9 mouse cellular contexts compared by ENCODE assay signal in genomic region chr14:105328397-105329302, GRCm38 (mm10).
A peak's percentile ranks its signal among the peaks of the same experiment; 100 is the strongest.
DNase-seq lines count a peak whose midpoint lies in the region; ATAC-seq and TF ChIP-seq lines count a peak whose summit lies in the region.
"Had no signal": no experiment of that assay in that cellular context is flagged by ENCODE, and none has a peak within 500 bp of the region (broad histone marks: within the 10 kb centered on the region; RNA-seq: fewer than 3 reads in every experiment).

No protein-coding gene starts in this region.

- no peaks in the 10 kb centered on the region for H3K36me3 ChIP-seq in forebrain, embryonic 11.5 days (ENCODE audit: control insufficient read depth, insufficient read depth, low read length)
- no peaks in the 10 kb centered on the region for H3K36me3 ChIP-seq in heart, embryonic 13.5 days
- no peaks in the 10 kb centered on the region for H3K36me3 ChIP-seq in kidney, embryonic 16.5 days (ENCODE audit: insufficient read depth, low read length)
- no peaks in the 10 kb centered on the region for H3K36me3 ChIP-seq in limb, embryonic 14.5 days (ENCODE audit: control insufficient read depth, insufficient read depth, low read length)
- H3K36me3 ChIP-seq in midbrain, embryonic 14.5 days (ENCODE audit: control insufficient read depth, insufficient read depth, low read length) = no peaks in the 10 kb centered on the region
- H3K36me3 ChIP-seq in stomach, embryonic 16.5 days (ENCODE audit: control insufficient read depth, insufficient read depth, low read length) = no peaks in the 10 kb centered on the region
- H3K36me3 ChIP-seq: G1E had no signal

- no peak overlapping the region for H3K27ac ChIP-seq in forebrain, embryonic 11.5 days (ENCODE audit: low read depth, low read length)
- H3K27ac ChIP-seq in heart, embryonic 13.5 days (replicated peaks) = peak overlapping the region; percentile 95
- H3K27ac ChIP-seq in kidney, embryonic 16.5 days (ENCODE audit: low read length) = peak overlapping the region; percentile 91
- H3K27ac ChIP-seq in limb, embryonic 14.5 days (replicated peaks; ENCODE audit: low read depth, low read length) = peak overlapping the region; percentile 90
- H3K27ac ChIP-seq in midbrain, embryonic 14.5 days (replicated peaks; ENCODE audit: low read depth, low read length) = peak overlapping the region; percentile 63
- peak overlapping the region; percentile 93 for H3K27ac ChIP-seq in stomach, embryonic 16.5 days (ENCODE audit: low read length)

- H3K27me3 ChIP-seq in forebrain, embryonic 11.5 days (ENCODE audit: control insufficient read depth, insufficient read depth, low read length) = no peaks in the 10 kb centered on the region
- no peaks in the 10 kb centered on the region for H3K27me3 ChIP-seq in heart, embryonic 13.5 days (replicated peaks)
- no peaks in the 10 kb centered on the region for H3K27me3 ChIP-seq in kidney, embryonic 16.5 days (ENCODE audit: insufficient read depth, low read length)
- no peaks in the 10 kb centered on the region for H3K27me3 ChIP-seq in limb, embryonic 14.5 days (ENCODE audit: control insufficient read depth, insufficient read depth, low read length)
- H3K27me3 ChIP-seq in midbrain, embryonic 14.5 days (ENCODE audit: control insufficient read depth, insufficient read depth, low read length) = no peaks in the 10 kb centered on the region
- no peaks in the 10 kb centered on the region for H3K27me3 ChIP-seq in stomach, embryonic 16.5 days (ENCODE audit: control insufficient read depth, insufficient read depth, low read length)

- no peak overlapping the region for H3K4me3 ChIP-seq in forebrain, embryonic 11.5 days (ENCODE audit: low read depth, low read length)
- peak overlapping the region; percentile 47 for H3K4me3 ChIP-seq in heart, embryonic 13.5 days
- H3K4me3 ChIP-seq in kidney, embryonic 16.5 days (ENCODE audit: low read length) = peak overlapping the region; percentile 40
- H3K4me3 ChIP-seq in limb, embryonic 14.5 days (replicated peaks; ENCODE audit: low read length) = peak overlapping the region; percentile 27
- peak overlapping the region; percentile 13; the same call in 1 of the 2 replicates for H3K4me3 ChIP-seq in midbrain, embryonic 14.5 days (replicated peaks; ENCODE audit: low read depth, low read length)
- peak overlapping the region; percentile 45 for H3K4me3 ChIP-seq in stomach, embryonic 16.5 days (replicated peaks; ENCODE audit: low read length)

- no peaks in the 10 kb centered on the region for H3K4me1 ChIP-seq in forebrain, embryonic 11.5 days (replicated peaks; ENCODE audit: control insufficient read depth, insufficient read depth, low read length)
- H3K4me1 ChIP-seq in heart, embryonic 13.5 days = peaks cover 30% of the 10 kb centered on the region
- peaks cover 15% of the 10 kb centered on the region for H3K4me1 ChIP-seq in kidney, embryonic 16.5 days (ENCODE audit: insufficient read depth, low read length)
- peaks cover 17% of the 10 kb centered on the region for H3K4me1 ChIP-seq in limb, embryonic 14.5 days (ENCODE audit: control insufficient read depth, insufficient read depth, low read length)
- H3K4me1 ChIP-seq in midbrain, embryonic 14.5 days (ENCODE audit: control insufficient read depth, insufficient read depth, low read length) = peaks cover 13% of the 10 kb centered on the region
- peaks cover 6% of the 10 kb centered on the region; the same call in 1 of the 2 replicates for H3K4me1 ChIP-seq in stomach, embryonic 16.5 days (ENCODE audit: control insufficient read depth, insufficient read depth, low read length)

- TF ChIP-seq POLR2A in limb, embryonic 14.5 days (IDR thresholded peaks at IDR 0.05; ENCODE audit: borderline replicate concordance, extremely low read depth, insufficient read depth, insufficient read length) = no peak

- 30% methylated on average over 13 of the region's 13 CpGs for WGBS in forebrain, embryonic 11.5 days
- 17% methylated on average over 13 of the region's 13 CpGs for WGBS in heart, embryonic 13.5 days
- WGBS in kidney, embryonic 16.5 days = 13% methylated on average over 13 of the region's 13 CpGs
- 3% methylated on average over 13 of the region's 13 CpGs for WGBS in limb, embryonic 14.5 days
- 18% methylated on average over 13 of the region's 13 CpGs for WGBS in midbrain, embryonic 14.5 days
- 8% methylated on average over 13 of the region's 13 CpGs for WGBS in stomach, embryonic 16.5 days

- H3K9me3 ChIP-seq in forebrain, embryonic 11.5 days (ENCODE audit: control insufficient read depth, low read length) = no peaks in the 10 kb centered on the region
- no peaks in the 10 kb centered on the region for H3K9me3 ChIP-seq in heart, embryonic 13.5 days
- peaks cover 4% of the 10 kb centered on the region; the same call in 1 of the 2 replicates for H3K9me3 ChIP-seq in kidney, embryonic 16.5 days (ENCODE audit: low read length)
- no peaks in the 10 kb centered on the region for H3K9me3 ChIP-seq in limb, embryonic 14.5 days (ENCODE audit: control insufficient read depth, low read length)
- H3K9me3 ChIP-seq in midbrain, embryonic 14.5 days (ENCODE audit: control insufficient read depth, low read length) = no peaks in the 10 kb centered on the region
- H3K9me3 ChIP-seq in stomach, embryonic 16.5 days (replicated peaks; ENCODE audit: control insufficient read depth, low read length) = peaks cover 3% of the 10 kb centered on the region; the same call in 1 of the 2 replicates

- no peak overlapping the region for H3K9ac ChIP-seq in forebrain, embryonic 11.5 days (ENCODE audit: low read length)
- peak overlapping the region; percentile 80 for H3K9ac ChIP-seq in heart, embryonic 13.5 days
- peak overlapping the region; percentile 66 for H3K9ac ChIP-seq in kidney, embryonic 16.5 days (replicated peaks; ENCODE audit: low read length)
- peak overlapping the region; percentile 50 for H3K9ac ChIP-seq in limb, embryonic 14.5 days (ENCODE audit: low read depth, low read length, severe bottlenecking)
- peak overlapping the region; percentile 29; the same call in 1 of the 2 replicates for H3K9ac ChIP-seq in midbrain, embryonic 14.5 days (replicated peaks; ENCODE audit: low read length)
- H3K9ac ChIP-seq in stomach, embryonic 16.5 days (ENCODE audit: low read length) = peak overlapping the region; percentile 72

- peak overlapping the region; percentile 34 for H3K4me2 ChIP-seq in forebrain, embryonic 11.5 days (ENCODE audit: low read depth, low read length, severe bottlenecking)
- H3K4me2 ChIP-seq in heart, embryonic 13.5 days = peak overlapping the region; percentile 74
- peak overlapping the region; percentile 58 for H3K4me2 ChIP-seq in kidney, embryonic 16.5 days (replicated peaks; ENCODE audit: low read depth, low read length)
- H3K4me2 ChIP-seq in limb, embryonic 14.5 days (replicated peaks; ENCODE audit: low read depth, low read length, severe bottlenecking) = peak overlapping the region; percentile 49
- peak overlapping the region; percentile 51 for H3K4me2 ChIP-seq in midbrain, embryonic 14.5 days (ENCODE audit: low read length)
- peak overlapping the region; percentile 69 for H3K4me2 ChIP-seq in stomach, embryonic 16.5 days (ENCODE audit: low read depth, low read length)

- DNase-seq in 416B (ENCODE audit: low read depth) = peak; percentile 29
- DNase-seq in brain, embryonic 18.5 days (ENCODE audit: low read depth, low spot score) = peak; percentile 74
- no peak for DNase-seq in forebrain, embryonic 11.5 days (ENCODE audit: low spot score)
- DNase-seq in limb, embryonic 14.5 days (ENCODE audit: low spot score) = peak; percentile 86
- DNase-seq in midbrain, embryonic 14.5 days = peak; percentile 79

- ATAC-seq in forebrain, embryonic 11.5 days (replicated peaks; ENCODE audit: low FRiP score) = 0 out of 2 replicates have a peak, but pooled peaks have one; percentile 11
- ATAC-seq in heart, embryonic 13.5 days (ENCODE audit: extremely low read depth, insufficient number of reproducible peaks, low FRiP score, low TSS enrichment) = peak; percentile 62; the same call in 1 of the 2 replicates
- ATAC-seq in kidney, embryonic 16.5 days (ENCODE audit: low FRiP score, low TSS enrichment) = peak; percentile 82
- ATAC-seq in limb, embryonic 14.5 days (ENCODE audit: low FRiP score, low read depth) = peak; percentile 89
- ATAC-seq in midbrain, embryonic 14.5 days (ENCODE audit: low FRiP score, low TSS enrichment) = peak; percentile 76
- peak; percentile 87 for ATAC-seq in stomach, embryonic 16.5 days (ENCODE audit: insufficient read depth, low FRiP score)

Comparison
In these comparisons a context has a peak if more than half of its experiments do, and no peak if none do; other contexts are left out.
1. ATAC-seq: peak in every context shown above with its lines; median percentile 89 in limb, embryonic 14.5 days; 87 in stomach, embryonic 16.5 days; 82 in kidney, embryonic 16.5 days; 76 in midbrain, embryonic 14.5 days; 62 in heart, embryonic 13.5 days; 11 in forebrain, embryonic 11.5 days.